Mouse (Mus musculus): ENCODE measurements around the gene Lsm11.

DNA sequence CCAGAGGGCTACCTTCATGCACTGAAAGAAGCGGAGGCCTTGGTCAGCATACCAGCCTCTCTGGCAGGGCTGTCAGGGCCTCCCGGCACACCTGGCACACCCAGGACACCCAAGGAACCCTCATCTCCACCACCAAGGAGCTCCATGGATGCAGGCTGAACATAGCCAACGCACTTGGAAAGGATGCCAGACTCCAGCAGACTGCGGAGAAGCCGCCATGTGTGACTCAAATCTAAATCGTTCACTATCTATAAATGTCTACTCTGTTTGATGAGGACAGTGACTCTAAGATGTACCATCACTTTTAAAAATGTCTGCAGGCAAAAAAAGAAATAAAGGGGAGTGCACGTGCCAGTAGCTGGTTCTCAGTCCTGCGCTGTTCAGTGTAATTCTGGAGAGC, 7.3 kb downstream of the Lsm11 start:
- no peak for TF ChIP-seq CTCF (IDR thresholded peaks at IDR 0.05; ENCODE audit: control insufficient read depth, insufficient read depth, low read length)
- no peak for TF ChIP-seq POLR2A (IDR thresholded peaks at IDR 0.05; ENCODE audit: borderline replicate concordance, control insufficient read depth, low read depth, low read length)

All from bone marrow, adult 2 months (tissue).